Mouse (Mus musculus) midbrain, embryonic 16.5 days (tissue): ENCODE measurements at regions not wholly inside any gene's neighbourhood (a gene's known extent, or its start where the extent isn't known, plus 50 kb on each side); places are given as distances from the start of the nearest gene placed in this dataset.

Source experiments
- ATAC-seq: fragments of 200-750 bp; cut with Nextera tagmentation; 2 replicates; pipeline ENCODE4 v1.8.0; 2017; ENCODE audit warnings: moderate TSS enrichment
- H3K27ac ChIP-seq: fragments of 300-500 bp; sonication (generic); 2 replicates; pipeline ENCODE4 v1.5.1; 2014; ENCODE audit warnings: mild to moderate bottlenecking, low read length, mixed read lengths
- H3K27me3 ChIP-seq: fragments of 300-500 bp; sonication (generic); 2 replicates; pipeline ENCODE4 v1.6.1; 2014; ENCODE audit warnings: low read depth, low read length, mixed read lengths; ENCODE audit not compliant: control insufficient read depth, insufficient read depth
- H3K36me3 ChIP-seq: fragments of 300-500 bp; sonication (generic); 2 replicates; pipeline ENCODE4 v1.6.1; 2014; ENCODE audit warnings: mild to moderate bottlenecking, low read length, moderate library complexity, mixed read lengths; ENCODE audit not compliant: control insufficient read depth, insufficient read depth
- H3K4me1 ChIP-seq: fragments of 300-500 bp; sonication (generic); 2 replicates; pipeline ENCODE4 v1.6.1; 2014; ENCODE audit warnings: mild to moderate bottlenecking, low read length, mixed read lengths; ENCODE audit not compliant: control insufficient read depth, insufficient read depth
- H3K4me2 ChIP-seq: fragments of 300-500 bp; sonication (generic); 2 replicates; pipeline ENCODE4 v1.6.1; 2014; ENCODE audit warnings: mild to moderate bottlenecking, low read length, mixed read lengths
- H3K4me3 ChIP-seq: fragments of 300-500 bp; sonication (generic); 2 replicates; pipeline ENCODE4 v1.5.1; 2014; ENCODE audit warnings: low read depth, mild to moderate bottlenecking, low read length, moderate library complexity, mixed read lengths
- H3K9ac ChIP-seq: fragments of 300-500 bp; sonication (generic); 2 replicates; pipeline ENCODE4 v1.6.1; 2014; ENCODE audit warnings: low read depth, low read length, mixed read lengths
- H3K9me3 ChIP-seq: fragments of 300-500 bp; sonication (generic); replicated peaks from 2 replicates; pipeline ENCODE4 v1.6.1; 2014; ENCODE audit warnings: mild to moderate bottlenecking, low read length, mixed read lengths; ENCODE audit not compliant: control insufficient read depth, poor library complexity, severe bottlenecking
- WGBS: fragments of 180-500 bp; shearing (Covaris S2); extraction: QIAGEN DNeasy Blood & Tissue Kit; methylation state at CpG from one replicate; pipeline ENCODE4 v1.1.7; 2014; 5-methylcytosine and 5-hydroxymethylcytosine counted together

GRCm38 (mm10) chr12:58653222-58653621, 358.6 kb downstream of the Sec23a start:
- Histone ChIP-seq H3K4me1 (peaks cover 17% of the 10 kb centered on the region), H3K27me3 (no peaks in the 10 kb centered on the region), H3K9ac (no peak overlapping the region), H3K4me3 (no peak overlapping the region), H3K9me3 (no peaks in the 10 kb centered on the region), H3K36me3 (no peaks in the 10 kb centered on the region), H3K4me2 (0 out of 2 replicates have a peak overlapping the region, but pooled peaks have one; percentile 6), H3K27ac (peak overlapping the region; percentile 55; the same call in 1 of the 2 replicates)
- peak; percentile 59 for ATAC-seq
- 63% methylated on average over 6 of the region's 6 CpGs for WGBS

DNA sequence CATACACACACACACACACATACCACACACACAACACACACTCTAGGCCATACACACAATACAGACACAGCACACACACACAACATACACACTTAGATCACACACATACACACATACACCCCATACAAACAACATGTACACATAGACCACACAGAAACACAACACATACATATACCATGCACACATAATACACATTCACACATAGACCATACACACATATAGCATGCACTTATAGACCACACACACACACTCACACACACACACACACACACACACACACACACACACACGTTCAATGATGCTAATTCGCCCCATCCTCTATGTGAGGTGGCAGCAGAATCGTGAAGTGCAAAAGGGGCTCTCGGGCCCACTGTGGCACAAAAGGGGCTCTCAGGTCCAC, 359.1 kb downstream of the Sec23a start:
- H3K9ac ChIP-seq, result no peak overlapping the region
- no peak overlapping the region for H3K27ac ChIP-seq
- no peak overlapping the region for H3K4me3 ChIP-seq
- no peak overlapping the region for H3K4me2 ChIP-seq
- no peaks in the 10 kb centered on the region for H3K9me3 ChIP-seq
- 85% methylated on average over 4 of the region's 4 CpGs for WGBS
- no peaks in the 10 kb centered on the region for H3K27me3 ChIP-seq
- no peaks in the 10 kb centered on the region for H3K36me3 ChIP-seq
- peaks cover 17% of the 10 kb centered on the region for H3K4me1 ChIP-seq
- 0 out of 2 replicates have a peak, but pooled peaks have one; percentile 22 for ATAC-seq

DNA sequence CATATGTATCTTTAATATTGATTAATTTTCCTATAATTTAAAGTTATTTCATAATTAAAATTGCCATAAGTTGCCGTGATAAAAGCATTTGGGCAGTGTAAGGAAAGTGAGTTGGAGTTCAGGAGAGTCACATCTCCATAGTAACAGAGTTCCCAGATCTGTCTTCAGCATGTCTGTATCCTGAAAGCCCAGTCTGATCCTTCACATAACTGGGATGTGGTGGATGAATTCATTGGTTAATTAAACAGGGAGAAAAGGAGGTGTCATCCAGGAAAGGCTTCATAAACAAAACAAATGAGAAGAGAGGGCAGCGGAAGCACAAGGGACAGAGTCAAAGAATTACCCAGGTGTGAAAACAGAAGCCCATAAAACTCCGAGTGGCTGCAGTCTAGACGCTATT, 363.5 kb downstream of the Sec23a start:
- H3K27ac ChIP-seq, result no peak overlapping the region
- WGBS, result 36% methylated on average over 4 of the region's 4 CpGs
- no peaks in the 10 kb centered on the region for H3K36me3 ChIP-seq
- peaks cover 8% of the 10 kb centered on the region for H3K4me1 ChIP-seq
- H3K9me3 ChIP-seq, result no peaks in the 10 kb centered on the region
- no peaks in the 10 kb centered on the region for H3K27me3 ChIP-seq
- no peak overlapping the region for H3K4me2 ChIP-seq
- no peak overlapping the region for H3K4me3 ChIP-seq
- no peak for ATAC-seq
- no peak overlapping the region for H3K9ac ChIP-seq

- no peak overlapping the region for H3K27ac ChIP-seq
- H3K4me1 ChIP-seq, result no peaks in the 10 kb centered on the region
- H3K9me3 ChIP-seq, result no peaks in the 10 kb centered on the region
- H3K4me2 ChIP-seq, result no peak overlapping the region
- H3K9ac ChIP-seq, result no peak overlapping the region
- H3K4me3 ChIP-seq, result no peak overlapping the region
- no peaks in the 10 kb centered on the region for H3K36me3 ChIP-seq
- no peaks in the 10 kb centered on the region for H3K27me3 ChIP-seq
- no peak for ATAC-seq
- WGBS, result 77% methylated on average over 3 of the region's 3 CpGs
These were observed 368.0 kb downstream of the Sec23a start for GRCm38 (mm10) chr12:58643843-58644242.

DNA sequence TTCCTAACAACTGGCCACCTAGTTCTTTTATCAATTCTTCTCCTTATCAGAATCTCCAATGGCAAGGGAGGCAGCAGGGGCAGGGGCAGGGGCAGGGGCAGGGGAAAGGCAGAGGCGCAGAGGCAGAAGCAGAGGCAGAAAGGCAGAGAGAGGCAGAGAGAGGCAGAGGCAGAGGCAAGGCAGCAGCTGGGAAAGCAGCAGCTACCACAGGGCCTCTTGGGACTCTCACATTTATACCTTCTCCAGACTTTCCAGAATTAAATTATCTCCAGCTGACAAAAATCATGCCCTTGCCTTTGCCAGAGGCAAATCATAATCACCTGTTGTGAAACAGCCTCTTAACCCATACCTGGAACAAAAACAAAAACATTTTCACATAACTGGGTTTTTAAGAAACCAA, 370.4 kb upstream of the Clec14a start:
- no peak overlapping the region for H3K4me3 ChIP-seq
- no peaks in the 10 kb centered on the region for H3K9me3 ChIP-seq
- H3K9ac ChIP-seq, result no peak overlapping the region
- no peak overlapping the region for H3K4me2 ChIP-seq
- 80% methylated on average over 1 of the region's 1 CpGs for WGBS
- no peaks in the 10 kb centered on the region for H3K4me1 ChIP-seq
- H3K36me3 ChIP-seq, result no peaks in the 10 kb centered on the region
- no peak for ATAC-seq
- no peak overlapping the region for H3K27ac ChIP-seq
- H3K27me3 ChIP-seq, result no peaks in the 10 kb centered on the region

DNA sequence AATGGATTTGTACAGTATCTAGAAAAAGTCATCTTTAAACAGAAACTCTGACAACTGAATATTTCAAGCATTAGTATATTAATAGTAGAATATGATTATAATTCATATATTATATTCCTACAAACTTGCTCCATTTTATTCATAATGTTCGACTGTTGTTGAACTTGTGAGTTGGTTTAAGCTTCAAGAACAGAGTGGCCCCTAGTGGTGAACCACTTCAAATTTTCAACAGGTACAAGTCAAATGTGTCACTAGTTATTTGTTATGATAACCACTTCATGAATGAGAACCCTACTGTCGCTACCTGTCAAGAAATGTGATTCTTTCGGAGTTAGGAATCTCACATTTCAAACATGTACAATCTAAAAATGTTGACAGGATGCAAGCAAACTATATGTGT, 369.2 kb upstream of the Clec14a start:
- no peaks in the 10 kb centered on the region for H3K4me1 ChIP-seq
- no peak overlapping the region for H3K4me2 ChIP-seq
- no peak overlapping the region for H3K9ac ChIP-seq
- H3K9me3 ChIP-seq, result no peaks in the 10 kb centered on the region
- no peak for ATAC-seq
- 75% methylated on average over 3 of the region's 3 CpGs for whole genome bisulfite sequencing
- H3K27me3 ChIP-seq, result no peaks in the 10 kb centered on the region
- H3K4me3 ChIP-seq, result no peak overlapping the region
- no peaks in the 10 kb centered on the region for H3K36me3 ChIP-seq
- no peak overlapping the region for H3K27ac ChIP-seq

- Histone ChIP-seq H3K4me1 (no peaks in the 10 kb centered on the region; the same call in 1 of the 2 replicates), H3K27ac (no peak overlapping the region), H3K36me3 (no peaks in the 10 kb centered on the region), H3K9ac (no peak overlapping the region), H3K9me3 (no peaks in the 10 kb centered on the region), H3K4me2 (no peak overlapping the region), H3K27me3 (no peaks in the 10 kb centered on the region), H3K4me3 (no peak overlapping the region)
- WGBS, result 96% methylated on average over 3 of the region's 3 CpGs
- ATAC-seq, result no peak
These were observed 363.4 kb upstream of the Clec14a start for GRCm38 (mm10) chr12:58632529-58632928.

GRCm38 (mm10) chr12:58628817-58629216, 359.7 kb upstream of the Clec14a start:
- no peak overlapping the region for H3K9ac ChIP-seq
- peak; percentile 62; the same call in 1 of the 2 replicates for ATAC-seq
- no peak overlapping the region for H3K4me3 ChIP-seq
- H3K36me3 ChIP-seq, result no peaks in the 10 kb centered on the region
- no peak overlapping the region for H3K4me2 ChIP-seq
- WGBS, result 59% methylated on average over 5 of the region's 5 CpGs
- no peaks in the 10 kb centered on the region for H3K9me3 ChIP-seq
- no peaks in the 10 kb centered on the region; the same call in 1 of the 2 replicates for H3K4me1 ChIP-seq
- no peak overlapping the region for H3K27ac ChIP-seq
- no peaks in the 10 kb centered on the region for H3K27me3 ChIP-seq

- Histone ChIP-seq H3K9ac (no peak overlapping the region), H3K4me1 (no peaks in the 10 kb centered on the region; the same call in 1 of the 2 replicates), H3K9me3 (no peaks in the 10 kb centered on the region), H3K4me2 (no peak overlapping the region), H3K4me3 (no peak overlapping the region), H3K27ac (no peak overlapping the region), H3K36me3 (no peaks in the 10 kb centered on the region), H3K27me3 (no peaks in the 10 kb centered on the region)
- 76% methylated on average over 2 of the region's 2 CpGs for WGBS
- ATAC-seq, result no peak
These were observed 356.1 kb upstream of the Clec14a start for GRCm38 (mm10) chr12:58625144-58625543.
